Mouse (Mus musculus) common myeloid progenitor, adult 5-6 weeks (primary cell): ENCODE measurements around the gene Oma1. TPM values are rescaled to one million over a fixed set of nuclear protein-coding genes. Genes with fewer than 3 reads are reported as not detected.

Experiments
- ATAC-seq: replicated peaks from 2 replicates; pipeline ENCODE4 v1.8.0; 2016; ENCODE audit warnings: low read depth, mild to moderate bottlenecking, moderate TSS enrichment, inconsistent platforms; ENCODE audit not compliant: poor library complexity, severe bottlenecking
- total RNA-seq: library from RNA; stranded (forward); fragments of 200-1000, 187-1606 nt; gene quantifications from 2 replicates; pipeline ENCODE4 v1.2.3, GENCODE M21; 2017

Oma1 gene
- 47.5 and 58.2 TPM in 2 replicates for total RNA-seq

GRCm38 (mm10) chr4:103313587-103314525 lies at the start of gene Oma1:
Gene Oma1 (plus strand): TSS chr4:103313812.
- peak; percentile 93 for ATAC-seq

- ATAC-seq = no peak
Measured at GRCm38 (mm10) chr4:103263812-103264396, 49.7 kb upstream of the Oma1 start.

DNA sequence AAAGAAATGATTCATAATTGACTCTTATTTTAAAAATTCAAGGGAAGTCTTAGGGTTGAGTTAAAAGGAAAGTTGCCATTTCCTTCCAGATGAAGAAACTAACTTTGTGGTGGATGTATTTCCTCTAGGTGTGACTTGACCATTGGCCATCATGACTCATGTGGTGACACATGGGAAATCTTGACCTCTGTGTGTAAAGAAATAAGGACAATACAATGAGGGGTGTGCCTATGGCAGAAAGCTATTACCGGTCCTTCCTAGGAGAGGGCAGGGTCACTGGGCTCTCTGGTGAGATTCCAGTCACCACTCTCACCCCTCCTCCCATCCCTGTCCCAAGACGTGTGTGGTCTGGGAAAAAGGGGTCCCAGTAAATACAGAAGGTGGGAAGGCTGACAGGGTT lies 48.4 kb upstream of the Oma1 start:
- ATAC-seq = no peak

DNA sequence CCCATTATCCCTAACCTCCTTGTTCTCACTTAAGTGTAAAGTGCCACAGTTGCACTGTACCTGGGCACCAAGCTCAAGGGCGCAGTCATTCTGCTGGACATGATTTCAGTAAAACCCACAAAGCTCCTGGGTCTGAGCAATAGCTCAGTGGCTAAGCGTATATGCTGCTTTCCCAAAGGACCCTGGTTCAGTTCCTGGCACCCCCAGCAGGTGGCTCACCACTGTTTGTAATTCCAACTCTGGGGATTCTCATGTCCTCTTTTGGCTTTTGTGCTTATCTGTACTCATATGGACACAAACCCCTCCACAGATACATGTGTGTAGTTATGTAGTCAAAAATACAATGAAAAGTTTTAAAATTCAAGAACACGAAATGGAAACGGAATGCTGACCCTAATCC lies 44.3 kb upstream of the Oma1 start:
- ATAC-seq = peak; percentile 56; the same call in 1 of the 2 replicates

DNA sequence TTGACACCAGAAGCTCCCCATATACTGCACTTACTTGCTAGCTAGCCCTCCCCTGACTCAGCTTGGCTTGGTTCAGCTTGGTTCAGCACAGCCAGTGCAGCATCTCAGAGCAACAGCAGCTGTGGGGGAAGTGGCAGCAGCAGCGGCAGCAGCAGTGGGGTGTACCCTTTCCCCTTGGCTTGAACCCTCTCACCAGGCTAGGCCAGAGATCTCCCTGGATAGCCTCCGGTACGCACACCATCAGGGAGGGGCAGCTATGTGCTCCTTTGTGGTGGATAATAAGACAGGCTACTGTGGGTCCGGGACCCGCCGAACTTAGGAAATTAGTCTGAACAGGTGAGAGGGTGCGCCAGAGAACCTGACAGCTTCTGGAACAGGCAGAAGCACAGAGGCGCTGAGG lies 40.6 kb upstream of the Oma1 start:
- ATAC-seq = no peak

DNA sequence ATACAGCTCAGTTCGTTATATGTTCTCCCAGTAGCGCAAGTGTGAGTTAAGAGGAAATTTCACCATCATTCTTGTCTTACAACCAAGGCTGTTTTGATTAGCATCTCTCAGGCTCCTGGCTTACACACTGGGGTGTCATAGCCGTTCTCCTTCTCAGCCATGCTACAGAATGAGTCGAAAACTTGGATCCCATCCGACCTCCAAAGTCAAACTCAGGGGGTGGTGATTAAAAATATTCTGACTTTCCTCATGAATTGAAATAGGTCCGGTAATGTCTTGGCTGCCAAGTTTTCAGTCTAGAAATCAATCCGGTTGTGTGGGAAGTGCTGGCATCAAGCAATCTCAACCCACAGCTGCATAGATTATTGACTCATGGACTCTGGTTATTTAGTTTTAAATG lies 25.3 kb upstream of the Oma1 start:
- no peak for ATAC-seq

GRCm38 (mm10) chr4:103290763-103291162 lies 22.8 kb upstream of the Oma1 start, which contains the start of gene 4921539E11Rik:
Gene 4921539E11Rik (minus strand): TSS chr4:103290863.
- no peak for ATAC-seq

- ATAC-seq = no peak
Measured at GRCm38 (mm10) chr4:103299342-103299741, 14.3 kb upstream of the Oma1 start.

DNA sequence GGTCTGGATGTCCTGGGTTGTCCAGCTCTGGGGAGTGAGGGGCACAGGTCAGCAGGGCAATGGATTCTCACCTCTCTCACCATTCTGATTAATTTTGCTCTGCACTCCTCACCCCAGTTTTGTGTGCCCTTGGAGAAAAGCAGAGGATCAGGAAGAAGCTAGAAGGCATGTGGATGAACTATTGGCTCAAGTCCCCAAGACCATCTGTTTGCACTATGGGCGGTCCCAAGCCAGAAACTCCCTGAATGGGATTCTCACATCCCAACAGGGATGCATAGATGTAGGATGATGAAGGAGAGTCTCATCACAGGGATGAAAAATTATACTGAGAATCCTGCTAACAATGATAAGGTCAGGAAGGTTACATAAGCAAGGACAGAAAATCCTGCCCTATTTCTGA lies 9.8 kb upstream of the Oma1 start:
- ATAC-seq = no peak

DNA sequence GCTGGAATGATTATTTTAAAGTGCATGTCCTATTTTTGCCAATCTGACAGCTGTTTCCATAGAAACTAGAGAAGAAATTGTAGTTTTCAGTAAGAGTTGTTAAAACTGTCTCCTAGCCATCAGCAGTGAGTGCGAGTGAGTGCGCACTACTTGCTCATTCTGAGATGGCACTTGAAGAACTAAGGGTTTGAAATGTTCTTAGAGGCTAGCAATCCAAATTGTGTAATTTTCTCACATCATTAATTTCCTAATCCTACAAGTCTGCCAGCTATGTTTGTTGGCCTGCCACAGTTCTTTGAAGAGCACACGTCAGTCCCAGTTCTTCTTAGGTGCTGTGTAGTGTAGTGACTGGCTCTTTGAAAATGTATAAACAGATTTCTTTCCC lies 906 bp downstream of the Oma1 start:
- ATAC-seq = no peak

DNA sequence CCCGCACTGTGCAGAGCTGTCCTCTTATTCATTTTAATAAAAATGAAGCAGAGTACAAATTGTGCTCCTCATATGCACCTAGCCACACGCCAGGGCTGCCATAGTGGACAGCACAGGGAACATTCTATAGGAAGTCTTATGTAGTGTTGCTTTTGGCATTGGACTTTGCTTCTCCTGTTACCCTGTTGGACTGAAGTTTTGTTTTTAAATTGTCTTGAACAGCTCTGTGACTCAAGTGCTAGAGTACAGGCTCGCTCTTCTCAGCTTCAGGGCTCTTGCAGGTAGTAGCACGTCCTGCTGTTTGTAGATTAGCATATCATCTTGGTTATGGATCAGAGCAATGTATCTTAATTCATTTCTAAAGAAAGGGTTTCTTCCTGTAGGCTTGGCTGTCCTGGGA lies 2.2 kb downstream of the Oma1 start:
- no peak for ATAC-seq

DNA sequence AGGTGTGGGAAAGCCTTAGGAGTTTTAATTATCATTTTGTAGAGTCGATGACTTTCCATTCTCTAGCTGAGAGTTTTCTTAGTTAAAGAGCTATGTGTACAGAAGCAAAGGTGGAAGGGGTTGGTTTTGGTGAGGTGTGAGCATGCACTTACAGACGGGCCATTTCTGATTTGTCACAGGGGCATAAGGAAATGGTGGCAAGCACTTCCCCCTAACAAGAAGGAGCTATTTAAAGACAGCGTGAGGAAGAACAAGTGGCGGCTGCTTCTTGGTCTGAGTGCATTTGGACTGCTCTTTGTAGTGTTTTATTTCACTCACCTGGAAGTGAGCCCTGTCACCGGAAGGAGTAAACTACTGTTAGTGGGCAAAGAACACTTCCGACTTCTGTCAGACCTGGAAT lies 7.8 kb downstream of the Oma1 start:
- peak; percentile 81 for ATAC-seq

GRCm38 (mm10) chr4:103324688-103325451 lies 11.3 kb downstream of the Oma1 start:
- ATAC-seq = no peak

- ATAC-seq = peak; percentile 69; the same call in 1 of the 2 replicates
Measured at GRCm38 (mm10) chr4:103326994-103327393, 13.4 kb downstream of the Oma1 start.

- ATAC-seq = no peak
Measured at GRCm38 (mm10) chr4:103329348-103329747, 15.7 kb downstream of the Oma1 start.

- no peak for ATAC-seq
Measured at GRCm38 (mm10) chr4:103335134-103335533, 21.5 kb downstream of the Oma1 start.

- ATAC-seq = no peak
Measured at GRCm38 (mm10) chr4:103340726-103341125, 27.1 kb downstream of the Oma1 start.

- peak; percentile 77 for ATAC-seq
Measured at GRCm38 (mm10) chr4:103341620-103342019, 28.0 kb downstream of the Oma1 start.

DNA sequence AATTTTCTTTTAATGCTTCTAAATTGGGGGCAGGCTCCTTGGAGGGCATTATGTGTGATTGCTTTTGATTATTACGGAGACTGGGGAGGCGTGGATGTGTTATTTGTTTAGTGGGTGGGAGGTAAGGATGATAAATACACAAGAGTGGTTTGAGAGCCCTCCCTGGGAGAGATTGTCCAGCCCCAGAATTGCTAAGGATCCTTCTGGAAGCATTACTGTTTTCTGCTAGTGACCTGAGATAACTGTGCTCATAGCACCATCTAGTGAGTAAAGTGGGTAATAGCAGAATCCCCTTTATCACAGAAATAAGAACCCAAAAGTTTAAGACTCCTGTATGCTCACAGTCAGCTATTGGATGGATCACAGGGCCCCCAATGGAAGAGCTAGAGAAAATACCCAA lies 32.4 kb downstream of the Oma1 start:
- ATAC-seq = peak; percentile 68

- ATAC-seq = no peak
Measured at GRCm38 (mm10) chr4:103346849-103347248, 33.2 kb downstream of the Oma1 start.

- peak; percentile 51; the same call in 1 of the 2 replicates for ATAC-seq
Measured at GRCm38 (mm10) chr4:103349219-103349618, 35.6 kb downstream of the Oma1 start.
